Mouse (Mus musculus) ES-Bruce4 (cell line): ENCODE results near the gene Amacr. TPM values are rescaled to one million over a fixed set of nuclear protein-coding genes. Genes with fewer than 3 reads are reported as not detected.
A peak's percentile ranks its signal among the peaks of the same experiment; 100 is the strongest.

ENCODE experiments used
- H3K27ac ChIP-seq: 2 replicates; pipeline ENCODE4 v1.5.1; 2012; ENCODE audit warnings: low read length, inconsistent platforms; ENCODE audit not compliant: insufficient read depth
- H3K27me3 ChIP-seq: 2 replicates; pipeline ENCODE4 v1.6.1; 2012; ENCODE audit warnings: mild to moderate bottlenecking, low read length, inconsistent platforms; ENCODE audit not compliant: control insufficient read depth, poor library complexity, insufficient read depth, severe bottlenecking
- H3K36me3 ChIP-seq: 2 replicates; pipeline ENCODE4 v1.6.1; 2012; ENCODE audit warnings: inconsistent platforms, mild to moderate bottlenecking, low read length, moderate library complexity; ENCODE audit not compliant: control insufficient read depth, poor library complexity, insufficient read depth, severe bottlenecking
- H3K4me1 ChIP-seq: one replicate; pipeline ENCODE4 v1.8.1; 2011; ENCODE audit warnings: low read length; ENCODE audit not compliant: control insufficient read depth, insufficient read depth
- H3K4me3 ChIP-seq: 2 replicates; pipeline ENCODE4 v1.5.1; 2011; ENCODE audit warnings: low read depth, mild to moderate bottlenecking, low read length
- H3K9ac ChIP-seq: 2 replicates; pipeline ENCODE4 v1.6.1; 2012; ENCODE audit warnings: low read depth, mild to moderate bottlenecking, inconsistent platforms; ENCODE audit not compliant: poor library complexity, severe bottlenecking
- H3K9me3 ChIP-seq: replicated peaks from 2 replicates; pipeline ENCODE4 v1.6.1; 2012; ENCODE audit warnings: mild to moderate bottlenecking, low read length, inconsistent platforms; ENCODE audit not compliant: control insufficient read depth, poor library complexity, insufficient read depth, severe bottlenecking
- CTCF ChIP-seq: IDR thresholded peaks from one replicate; pipeline ENCODE4 v1.8.1; 2011; ENCODE audit warnings: low read depth, low read length
- EP300 ChIP-seq: IDR thresholded peaks from 2 replicates; pipeline ENCODE4 v1.6.1; 2011; ENCODE audit warnings: low read depth, low read length; ENCODE audit not compliant: insufficient read depth
- POLR2A ChIP-seq: IDR thresholded peaks from one replicate; pipeline ENCODE4 v1.8.1; 2011; ENCODE audit warnings: low read length; ENCODE audit not compliant: insufficient read depth
- polyA plus RNA-seq: library from polyadenylated mRNA; stranded (reverse); fragments of >200 nt; gene quantifications from 2 replicates; pipeline ENCODE4 v1.2.4, GENCODE M21; 2011; ENCODE audit warnings: low read depth; ENCODE audit not compliant: missing spikeins, insufficient read depth, insufficient read length

The Amacr gene
- polyA plus RNA-seq, 1 experiment = 15.0 TPM

DNA sequence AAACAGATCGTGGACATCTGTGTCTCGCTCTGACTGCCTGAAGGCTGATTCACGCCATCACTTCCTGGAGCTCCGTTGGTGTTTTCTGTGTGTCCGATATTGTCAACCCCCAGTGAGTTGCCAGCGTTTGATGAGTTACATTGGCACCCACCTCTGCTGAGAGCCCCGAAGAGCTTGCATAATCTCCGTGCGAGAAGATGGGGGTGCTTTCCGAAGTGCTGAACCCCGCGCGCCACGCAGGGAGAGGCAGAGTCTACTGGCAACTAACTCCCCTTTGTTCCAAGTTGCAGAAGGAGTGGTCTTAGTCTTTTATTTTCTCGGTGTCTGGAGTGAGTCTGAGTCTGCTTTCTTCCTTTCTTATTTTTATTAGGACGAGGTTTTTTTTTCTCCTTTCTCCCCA lies 56.2 kb downstream of the Amacr start, which contains the start of gene Rxfp3:
TSS of gene Rxfp3 (minus strand) at position 281 of the 400 bp plus-strand sequence.
- Histone ChIP-seq H3K4me1 (no peaks in the 10 kb centered on the region), H3K36me3 (no peaks in the 10 kb centered on the region), H3K9me3 (no peaks in the 10 kb centered on the region), H3K9ac (no peak within 1 kb of the TSS), H3K27ac (no peak within 1 kb of the TSS), H3K27me3 (peaks cover 11% of the 10 kb centered on the region; the same call in 1 of the 2 replicates), H3K4me3 (peak within 1 kb of the TSS; percentile 49)
- TF ChIP-seq CTCF (no peak), POLR2A (no peak), EP300 (no peak)

DNA sequence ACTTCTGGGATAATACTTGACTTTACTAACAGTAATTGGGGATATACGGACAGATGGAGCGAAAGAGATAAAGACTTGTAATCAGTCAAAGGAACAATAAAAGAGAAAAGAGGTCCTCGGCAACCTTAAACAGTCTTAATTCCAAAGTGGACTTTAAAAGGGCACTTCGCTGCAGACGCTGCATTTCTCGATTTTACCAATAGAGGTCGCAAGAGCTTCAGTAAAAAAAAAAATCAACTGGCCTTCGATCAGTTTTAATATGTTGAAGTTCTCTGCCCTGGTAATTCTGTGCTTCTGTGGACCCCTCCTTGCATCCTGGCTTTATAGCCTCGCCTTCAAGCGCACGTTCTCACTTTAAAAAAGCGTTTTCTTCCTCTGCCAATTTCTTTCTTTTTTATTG lies 56.9 kb downstream of the Amacr start:
- H3K36me3 ChIP-seq = no peaks in the 10 kb centered on the region
- no peak overlapping the region for H3K4me3 ChIP-seq
- H3K9me3 ChIP-seq = no peaks in the 10 kb centered on the region
- H3K27ac ChIP-seq = no peak overlapping the region
- H3K4me1 ChIP-seq = no peaks in the 10 kb centered on the region
- no peak overlapping the region for H3K9ac ChIP-seq
- TF ChIP-seq CTCF (peak; percentile 5), POLR2A (no peak), EP300 (no peak)
- peaks cover 11% of the 10 kb centered on the region; the same call in 1 of the 2 replicates for H3K27me3 ChIP-seq

DNA sequence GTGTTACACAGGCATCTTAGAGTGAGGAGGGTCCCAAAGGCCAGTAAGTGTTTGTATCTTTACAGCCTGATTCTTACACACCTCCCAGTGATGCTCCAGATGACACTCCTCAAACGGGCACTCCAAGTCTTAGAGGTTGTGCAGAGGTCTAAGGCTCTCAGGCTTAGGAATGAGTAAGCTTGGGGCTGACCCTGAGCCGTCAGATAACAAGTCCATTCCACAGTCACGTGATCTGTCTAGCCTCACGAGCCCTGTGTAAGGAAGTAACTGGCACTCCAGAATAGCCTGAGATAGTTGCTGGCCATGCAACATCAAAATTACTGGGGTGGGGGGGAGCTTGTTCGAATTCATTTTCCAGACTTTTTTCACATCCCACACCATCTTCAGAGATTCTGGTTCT lies 58.5 kb downstream of the Amacr start:
- no peak for TF ChIP-seq EP300
- TF ChIP-seq CTCF = no peak
- no peak for TF ChIP-seq POLR2A

DNA sequence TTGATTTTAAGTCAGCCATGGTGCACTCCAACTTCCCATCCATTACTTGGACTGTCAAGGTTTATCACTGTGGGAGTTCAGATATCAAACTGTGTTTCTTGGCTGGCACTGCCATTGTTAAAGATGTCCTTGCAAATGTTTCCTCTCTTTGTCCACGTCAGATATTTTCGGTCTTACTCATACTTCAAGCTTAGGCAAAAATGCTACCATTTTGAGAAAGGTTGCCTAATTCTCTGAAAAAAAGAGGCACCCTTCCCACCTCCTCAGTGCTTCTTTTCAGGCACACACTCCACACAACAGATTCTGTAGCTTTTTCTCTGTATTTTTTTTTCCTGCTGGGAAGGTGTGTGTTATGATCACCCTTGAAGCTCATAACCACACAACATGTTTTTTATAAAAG lies 59.7 kb downstream of the Amacr start:
- H3K27ac ChIP-seq = no peak overlapping the region
- no peaks in the 10 kb centered on the region for H3K36me3 ChIP-seq
- H3K4me3 ChIP-seq = no peak overlapping the region
- no peaks in the 10 kb centered on the region for H3K9me3 ChIP-seq
- H3K27me3 ChIP-seq = peaks cover 2% of the 10 kb centered on the region; the same call in 1 of the 2 replicates
- no peaks in the 10 kb centered on the region for H3K4me1 ChIP-seq
- TF ChIP-seq EP300 (no peak), CTCF (no peak), POLR2A (no peak)
- no peak overlapping the region for H3K9ac ChIP-seq

More for the DNA sequence above, 58.5 kb downstream of the Amacr start:
- peaks cover 6% of the 10 kb centered on the region; the same call in 1 of the 2 replicates for H3K27me3 ChIP-seq
- no peaks in the 10 kb centered on the region for H3K4me1 ChIP-seq
- no peaks in the 10 kb centered on the region for H3K36me3 ChIP-seq
- no peaks in the 10 kb centered on the region for H3K9me3 ChIP-seq
- no peak overlapping the region for H3K27ac ChIP-seq
- H3K4me3 ChIP-seq = no peak overlapping the region
- no peak overlapping the region for H3K9ac ChIP-seq

DNA sequence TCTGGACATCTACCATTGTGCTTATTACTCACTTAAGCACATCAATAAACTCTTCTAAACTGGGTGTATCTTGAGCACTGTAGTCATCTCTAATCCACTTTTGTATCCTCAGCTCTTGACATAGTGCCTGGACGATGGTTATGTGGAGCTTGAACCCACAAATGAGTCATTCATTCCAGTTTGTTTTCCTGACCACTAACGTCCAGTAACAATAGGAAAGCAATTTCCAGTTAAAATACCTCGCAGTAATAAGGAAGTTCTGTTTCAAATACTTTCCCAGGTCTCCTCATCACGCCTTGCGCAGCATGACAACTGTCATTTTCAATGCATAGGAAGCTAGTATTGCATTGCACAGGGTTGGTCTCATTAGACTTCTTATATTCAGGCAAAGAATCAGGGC lies 61.3 kb downstream of the Amacr start:
- Histone ChIP-seq H3K27me3 (no peaks in the 10 kb centered on the region; the same call in 1 of the 2 replicates), H3K9me3 (no peaks in the 10 kb centered on the region), H3K4me1 (no peaks in the 10 kb centered on the region), H3K36me3 (no peaks in the 10 kb centered on the region), H3K9ac (no peak overlapping the region), H3K4me3 (no peak overlapping the region), H3K27ac (no peak overlapping the region)
- no peak for TF ChIP-seq EP300
- TF ChIP-seq POLR2A = no peak
- no peak for TF ChIP-seq CTCF

Other genes starting within 250 kb of the Amacr start
- not detected in 2 replicates for gene C1qtnf3, start 29.4 kb upstream of the Amacr start, polyA plus RNA-seq
- not detected in 2 replicates for gene Slc45a2, start 19.0 kb downstream of the Amacr start, polyA plus RNA-seq
- gene Rxfp3, start 56.2 kb downstream of the Amacr start, polyA plus RNA-seq = not detected in 2 replicates
- 0.93 and 1.0 TPM in 2 replicates for gene Adamts12, start 83.0 kb downstream of the Amacr start, polyA plus RNA-seq